Mouse (Mus musculus) left cerebral cortex, adult 11 months (tissue): ENCODE measurements around the gene Mark3.

Experiments
- DNase-seq: peaks from one replicate; pipeline ENCODE4 v3.0.0; 2022; ENCODE audit warnings: low spot score

Mark3 gene

GRCm38 (mm10) chr12:111560286-111560685 is 14.0 kb upstream of the Mark3 start:
- DNase-seq = no peak

GRCm38 (mm10) chr12:111562276-111562814 is 12.0 kb upstream of the Mark3 start:
- no peak for DNase-seq

- no peak for DNase-seq
Observed at GRCm38 (mm10) chr12:111563076-111563629, 11.2 kb upstream of the Mark3 start.

- DNase-seq = no peak
Observed at GRCm38 (mm10) chr12:111565363-111565762, 9.0 kb upstream of the Mark3 start.

- no peak for DNase-seq
Observed at GRCm38 (mm10) chr12:111568836-111569235, 5.5 kb upstream of the Mark3 start.

- no peak for DNase-seq
Observed at GRCm38 (mm10) chr12:111572406-111572805, 1.9 kb upstream of the Mark3 start.

- no peak for DNase-seq
Observed at GRCm38 (mm10) chr12:111573315-111573714, 1.0 kb upstream of the Mark3 start.

GRCm38 (mm10) chr12:111574887-111575838 is 840 bp downstream of the Mark3 start:
- no peak for DNase-seq

- no peak for DNase-seq
Observed at GRCm38 (mm10) chr12:111583058-111583457, 8.7 kb downstream of the Mark3 start.

- no peak for DNase-seq
Observed at GRCm38 (mm10) chr12:111584401-111584800, 10.1 kb downstream of the Mark3 start.

- no peak for DNase-seq
Observed at GRCm38 (mm10) chr12:111587252-111587651, 12.9 kb downstream of the Mark3 start.

GRCm38 (mm10) chr12:111592407-111593021 is 18.2 kb downstream of the Mark3 start:
- no peak for DNase-seq

GRCm38 (mm10) chr12:111593775-111594174 is 19.5 kb downstream of the Mark3 start:
- no peak for DNase-seq

GRCm38 (mm10) chr12:111597310-111597709 is 23.0 kb downstream of the Mark3 start:
- no peak for DNase-seq

GRCm38 (mm10) chr12:111598902-111599301 is 24.6 kb downstream of the Mark3 start:
- DNase-seq = no peak

- no peak for DNase-seq
Observed at GRCm38 (mm10) chr12:111599640-111600039, 25.3 kb downstream of the Mark3 start.

GRCm38 (mm10) chr12:111603871-111604270 is 29.5 kb downstream of the Mark3 start:
- no peak for DNase-seq

GRCm38 (mm10) chr12:111605619-111606018 is 31.3 kb downstream of the Mark3 start:
- no peak for DNase-seq

- no peak for DNase-seq
Observed at GRCm38 (mm10) chr12:111608015-111608414, 33.7 kb downstream of the Mark3 start.

- DNase-seq = no peak
Observed at GRCm38 (mm10) chr12:111614475-111615141, 40.3 kb downstream of the Mark3 start.

GRCm38 (mm10) chr12:111618266-111618665 is 43.9 kb downstream of the Mark3 start:
- no peak for DNase-seq

- no peak for DNase-seq
Observed at GRCm38 (mm10) chr12:111648061-111648645, 73.8 kb downstream of the Mark3 start.
